Mouse (Mus musculus) left cerebral cortex, adult 2 months (tissue): ENCODE data around the gene Mier2. TPM values are rescaled to one million over a fixed set of nuclear protein-coding genes. Genes with fewer than 3 reads are reported as not detected.

ENCODE experiments used
- DNase-seq, 2 experiments: peaks; one replicate each; pipeline ENCODE4 v3.0.0; 2021 to 2022; ENCODE audit warnings: low spot score in 2 of 2, mixed read lengths in 1 of 2; ENCODE audit errors: extremely low spot score in 1 of 2
- H3K27ac ChIP-seq: fragments of 200-600 bp; 2 replicates; pipeline ENCODE4 v1.8.1; 2022
- H3K4me3 ChIP-seq: fragments of 200-600 bp; 2 replicates; pipeline ENCODE4 v1.8.1; 2022
- CTCF ChIP-seq: fragments of 200-600 bp; IDR thresholded peaks from 2 replicates; pipeline ENCODE4 v1.8.1; 2022; ENCODE audit warnings: antibody characterized with exemption, mild to moderate bottlenecking, moderate library complexity
- intact Hi-C: fragments of 180-260 bp; cut with DNase I; formaldehyde crosslinking; loops from one replicate; pipeline ENCODE4 v1.15.1; 2025
- total RNA-seq, 2 experiments: library from RNA; stranded (reverse); gene quantifications; 2 replicates each; pipeline ENCODE4 v1.2.3; 2021

The Mier2 gene
- total RNA-seq, 2 experiments from 2014 or later = 51.2 to 54.9 TPM

- intact Hi-C loops = no loop called here
- no peak for DNase-seq
- TF ChIP-seq CTCF = no peak
Observed at GRCm38 (mm10) chr10:79585723-79586122, 30.7 kb upstream of the Mier2 start.

DNA sequence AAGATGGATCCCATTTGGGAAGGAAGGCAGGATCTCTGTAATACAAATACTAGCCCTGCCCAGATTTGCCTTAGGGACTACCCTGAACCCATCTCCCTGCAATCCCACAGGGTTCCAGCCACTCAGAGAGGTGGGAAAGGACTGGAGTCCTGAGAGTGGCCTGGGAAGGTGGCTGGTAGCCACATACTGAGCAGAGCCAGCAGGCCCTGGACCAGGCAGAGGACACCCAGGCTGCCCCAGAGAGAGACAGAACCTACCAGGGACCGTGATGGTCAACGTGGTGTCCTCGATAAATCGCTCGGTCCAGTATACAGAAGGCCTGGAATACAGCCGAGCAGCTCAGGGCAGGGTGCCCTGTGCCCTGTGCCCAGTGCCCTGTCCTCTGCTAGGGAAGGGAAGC, 30.1 kb upstream of the Mier2 start:
- Histone ChIP-seq H3K4me3 (no peak overlapping the region), H3K27ac (no peak overlapping the region)
- TF ChIP-seq CTCF = no peak
- intact Hi-C loops = no loop called here
- no peak for DNase-seq

More at GRCm38 (mm10) chr10:79585723-79586122, 30.7 kb upstream of the Mier2 start:
- no peak overlapping the region for H3K4me3 ChIP-seq
- H3K27ac ChIP-seq = no peak overlapping the region

DNA sequence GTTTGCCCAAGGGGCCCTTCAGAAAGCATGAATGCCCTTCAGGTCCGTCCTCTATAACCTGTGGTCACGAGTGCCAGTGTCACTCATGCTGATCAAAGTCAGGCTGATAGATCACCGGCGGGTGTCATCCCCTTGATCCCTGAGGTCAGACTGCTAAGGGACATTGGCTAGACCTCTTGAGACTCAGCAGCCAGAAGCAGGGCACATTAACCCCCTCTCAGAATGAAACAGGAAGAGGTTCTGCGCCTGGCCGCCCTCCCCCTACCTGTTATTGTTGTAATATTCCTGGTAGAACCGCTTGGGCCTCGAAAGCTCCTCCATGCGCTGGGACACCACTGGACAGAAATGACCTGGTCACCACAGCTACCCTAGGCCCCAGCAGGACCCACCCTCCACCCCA, 29.4 kb upstream of the Mier2 start:
- intact Hi-C loops = no loop called here
- Histone ChIP-seq H3K4me3 (no peak overlapping the region), H3K27ac (no peak overlapping the region)
- TF ChIP-seq CTCF = no peak
- DNase-seq = no peak

DNA sequence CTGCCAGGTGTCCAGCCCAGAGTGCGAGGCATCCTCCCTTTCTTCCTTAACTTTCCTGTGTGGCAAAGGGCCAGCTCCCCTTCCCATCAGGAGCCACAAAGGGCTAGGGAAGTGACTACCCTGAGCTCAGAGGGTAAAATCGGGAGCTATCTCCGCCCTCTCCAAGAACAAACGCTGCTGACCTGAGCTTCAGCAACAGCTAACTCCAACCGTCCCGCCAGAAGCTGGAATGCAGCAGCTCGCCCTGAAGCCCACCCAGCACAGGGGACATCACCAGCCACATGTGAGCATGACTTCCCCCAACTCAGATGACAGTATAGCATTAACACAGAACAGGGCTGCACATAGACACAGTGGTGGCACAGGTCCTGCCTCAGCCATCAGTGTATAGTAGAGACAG, 29.0 kb upstream of the Mier2 start:
- DNase-seq = no peak
- Histone ChIP-seq H3K4me3 (no peak overlapping the region), H3K27ac (no peak overlapping the region)
- TF ChIP-seq CTCF = no peak
- intact Hi-C loops = no loop called here

DNA sequence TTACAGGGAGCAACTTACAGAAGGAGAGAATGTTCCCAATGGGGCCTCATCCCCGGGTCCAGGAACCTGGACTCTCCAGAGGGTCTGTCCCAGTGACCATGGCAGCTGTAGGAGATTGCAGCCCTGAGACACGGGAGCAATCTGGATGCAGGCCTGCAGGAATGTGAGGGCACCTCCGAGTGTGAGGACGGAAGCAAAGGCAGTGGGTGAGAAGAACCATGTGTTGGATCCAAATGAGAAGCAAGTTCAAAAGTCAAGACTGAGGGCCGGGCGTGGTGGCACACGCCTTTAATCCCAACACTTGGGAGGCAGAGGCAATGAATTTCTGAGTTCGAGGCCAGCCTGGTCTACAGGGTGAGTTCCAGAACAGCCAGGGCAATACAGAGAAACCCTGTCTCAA, 26.5 kb upstream of the Mier2 start:
- DNase-seq = no peak
- H3K4me3 ChIP-seq = no peak overlapping the region
- no peak overlapping the region for H3K27ac ChIP-seq
- intact Hi-C loops = no loop called here
- TF ChIP-seq CTCF = no peak

DNA sequence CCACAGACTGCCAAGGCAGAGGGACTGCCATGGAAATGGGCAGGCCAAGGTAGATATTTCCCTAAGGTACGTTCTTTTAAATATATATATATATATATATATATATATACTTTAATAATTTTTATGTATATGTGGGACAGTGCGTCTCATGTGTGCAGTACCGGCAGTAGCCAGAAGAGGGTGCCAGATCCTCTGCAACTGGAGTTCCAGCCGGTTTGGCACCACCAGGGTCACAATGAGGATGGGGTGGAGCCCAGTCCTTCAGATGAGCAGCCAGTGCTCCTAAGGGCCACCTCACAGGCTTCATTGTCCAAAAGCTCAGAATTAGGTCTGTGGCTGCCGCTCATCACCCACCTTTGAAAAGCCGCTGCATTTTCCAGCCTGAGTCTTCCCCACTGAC, 25.8 kb upstream of the Mier2 start:
- no peak for DNase-seq
- peak; percentile 61 for TF ChIP-seq CTCF
- Histone ChIP-seq H3K27ac (no peak overlapping the region), H3K4me3 (no peak overlapping the region)
- intact Hi-C loops = no loop called here

- intact Hi-C loops = no loop called here
- DNase-seq = no peak
- no peak overlapping the region for H3K27ac ChIP-seq
- no peak for TF ChIP-seq CTCF
- no peak overlapping the region for H3K4me3 ChIP-seq
Observed at GRCm38 (mm10) chr10:79580356-79580755, 25.4 kb upstream of the Mier2 start.

DNA sequence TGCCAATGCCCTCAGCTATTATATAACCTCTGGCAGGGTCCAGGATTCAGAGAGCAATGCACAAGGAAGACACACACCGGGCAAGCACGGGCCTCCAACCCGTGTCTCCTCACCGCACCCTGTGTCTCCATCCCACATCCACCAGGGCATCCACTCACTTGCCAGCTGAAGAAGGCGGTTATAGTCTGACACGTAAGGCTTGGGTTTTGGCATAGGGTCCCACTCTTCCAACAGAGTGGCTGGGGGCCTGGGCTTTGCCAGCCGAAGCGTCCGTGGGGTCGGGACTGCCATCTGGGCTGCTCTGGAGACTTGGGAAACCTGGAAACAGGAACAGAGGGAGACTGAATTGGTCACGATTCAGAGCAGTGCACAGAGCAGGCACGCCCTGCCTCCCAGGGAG, 24.8 kb upstream of the Mier2 start:
- no peak for TF ChIP-seq CTCF
- intact Hi-C loops = no loop called here
- no peak for DNase-seq
- Histone ChIP-seq H3K4me3 (no peak overlapping the region), H3K27ac (no peak overlapping the region)

- TF ChIP-seq CTCF = no peak
- no peak for DNase-seq
- intact Hi-C loops = no loop called here
- Histone ChIP-seq H3K4me3 (no peak overlapping the region), H3K27ac (no peak overlapping the region)
Observed at GRCm38 (mm10) chr10:79578891-79579290, 23.9 kb upstream of the Mier2 start.

- DNase-seq = no peak
- intact Hi-C loops = no loop called here
- no peak for TF ChIP-seq CTCF
Observed at GRCm38 (mm10) chr10:79578276-79578675, 23.3 kb upstream of the Mier2 start.

GRCm38 (mm10) chr10:79577376-79577775, 22.4 kb upstream of the Mier2 start:
- intact Hi-C loops = no loop called here
- TF ChIP-seq CTCF = no peak
- H3K27ac ChIP-seq = no peak overlapping the region
- H3K4me3 ChIP-seq = no peak overlapping the region
- no peak for DNase-seq

More at GRCm38 (mm10) chr10:79578276-79578675, 23.3 kb upstream of the Mier2 start:
- no peak overlapping the region for H3K27ac ChIP-seq
- H3K4me3 ChIP-seq = no peak overlapping the region

- TF ChIP-seq CTCF = no peak
- no peak overlapping the region for H3K27ac ChIP-seq
- no peak overlapping the region for H3K4me3 ChIP-seq
- DNase-seq = no peak
- intact Hi-C loops = no loop called here
Observed at GRCm38 (mm10) chr10:79575754-79576153, 20.8 kb upstream of the Mier2 start.

DNA sequence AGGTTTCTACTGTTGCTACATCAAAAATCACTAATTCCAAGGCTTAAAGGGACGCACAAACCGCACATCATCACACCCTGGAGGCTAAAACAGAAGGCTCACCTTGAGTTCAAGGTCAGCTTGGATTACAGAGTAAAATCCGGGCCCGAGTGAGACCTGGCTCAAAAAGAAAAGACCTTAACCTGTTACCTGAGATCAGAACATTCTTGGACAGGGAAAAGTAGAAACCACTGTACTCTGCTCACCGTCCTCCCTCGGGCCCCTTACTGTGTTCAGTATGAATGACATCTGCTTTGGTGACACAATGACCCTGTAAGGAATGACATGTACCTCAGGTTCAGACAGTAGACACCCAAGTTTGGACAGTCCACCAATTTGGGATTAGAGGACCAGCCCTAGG, 19.8 kb upstream of the Mier2 start:
- TF ChIP-seq CTCF = no peak
- no peak overlapping the region for H3K27ac ChIP-seq
- intact Hi-C loops = no loop called here
- no peak for DNase-seq
- H3K4me3 ChIP-seq = no peak overlapping the region

DNA sequence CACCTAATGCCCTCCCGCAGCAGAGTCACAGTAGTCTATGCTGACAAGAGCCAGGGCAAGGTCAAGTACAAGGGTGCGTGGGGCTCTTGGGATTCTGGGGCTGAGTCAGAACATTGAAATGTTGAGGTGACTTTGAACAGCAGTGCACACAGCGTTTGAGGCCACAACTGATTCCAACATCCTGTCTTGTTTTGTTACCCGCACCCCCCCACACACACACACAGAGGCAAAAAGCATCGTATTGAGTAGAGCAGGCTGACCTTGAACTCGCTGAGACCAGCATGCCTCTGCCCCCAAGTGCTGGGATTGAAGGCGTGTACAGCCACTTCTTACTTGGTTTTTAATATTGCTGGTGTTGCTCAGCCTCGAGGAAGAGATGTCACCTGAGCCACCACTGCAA, 19.4 kb upstream of the Mier2 start:
- H3K27ac ChIP-seq = no peak overlapping the region
- TF ChIP-seq CTCF = no peak
- no peak for DNase-seq
- intact Hi-C loops = no loop called here
- no peak overlapping the region for H3K4me3 ChIP-seq
